Mouse (Mus musculus): ENCODE data around the gene Cacnb4.

GRCm38 (mm10) chr2:52562356-52562755 is 114.3 kb downstream of the Cacnb4 start:
- TF ChIP-seq FLI1 (IDR thresholded peaks at IDR 0.05; ENCODE audit: low read length) = no peak
- TF ChIP-seq GATA1 (IDR thresholded peaks at IDR 0.05; ENCODE audit: borderline replicate concordance, low read length) = no peak

Measured in megakaryocyte, embryonic 14.5 days (primary cell).